Mouse (Mus musculus): ENCODE measurements around the gene Dnajc27.

Dnajc27 gene

DNA sequence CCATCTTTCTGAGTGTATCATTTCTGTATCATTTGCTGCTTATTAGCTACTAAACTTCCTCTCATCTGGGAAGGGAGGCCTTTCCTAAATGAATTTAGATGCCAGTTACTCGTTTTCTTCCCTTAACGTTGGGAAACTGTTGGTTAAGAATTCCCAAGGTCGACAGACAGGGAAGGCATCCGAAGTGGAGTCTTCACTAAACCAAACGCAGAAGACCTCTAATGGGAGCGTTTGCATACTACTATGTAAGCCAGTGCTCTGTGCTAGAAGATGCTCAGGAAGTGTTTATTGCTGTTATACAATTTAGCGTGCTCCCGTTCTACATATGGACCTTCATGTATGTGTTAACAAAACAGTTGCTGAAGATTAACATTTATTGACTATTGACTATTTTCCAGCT is 1.1 kb downstream of the Dnajc27 start:
- no peak for DNase-seq

- peak; percentile 83 for DNase-seq
These were observed 25.0 kb downstream of the Dnajc27 start for GRCm38 (mm10) chr12:4107383-4107782.

DNA sequence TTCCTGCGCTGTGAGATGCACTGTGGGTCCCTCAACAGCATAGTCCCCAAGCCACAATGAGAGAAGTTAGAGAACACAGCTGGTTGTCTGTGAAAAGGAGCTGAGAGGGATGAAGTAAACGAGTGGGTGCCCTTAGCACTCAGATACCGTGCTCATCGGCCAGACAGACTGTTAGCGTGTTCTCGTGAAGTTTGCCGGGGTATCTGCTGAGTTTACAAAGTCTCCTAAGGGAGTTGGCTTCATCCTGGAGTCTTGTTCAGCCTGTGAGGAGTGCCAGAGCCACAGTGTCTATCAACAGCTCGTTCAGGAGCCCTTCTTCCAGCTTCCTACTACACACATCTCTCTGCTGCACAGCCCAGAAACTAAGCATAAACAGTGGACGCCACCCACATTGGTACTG is 33.7 kb downstream of the Dnajc27 start:
- DNase-seq: no peak

DNA sequence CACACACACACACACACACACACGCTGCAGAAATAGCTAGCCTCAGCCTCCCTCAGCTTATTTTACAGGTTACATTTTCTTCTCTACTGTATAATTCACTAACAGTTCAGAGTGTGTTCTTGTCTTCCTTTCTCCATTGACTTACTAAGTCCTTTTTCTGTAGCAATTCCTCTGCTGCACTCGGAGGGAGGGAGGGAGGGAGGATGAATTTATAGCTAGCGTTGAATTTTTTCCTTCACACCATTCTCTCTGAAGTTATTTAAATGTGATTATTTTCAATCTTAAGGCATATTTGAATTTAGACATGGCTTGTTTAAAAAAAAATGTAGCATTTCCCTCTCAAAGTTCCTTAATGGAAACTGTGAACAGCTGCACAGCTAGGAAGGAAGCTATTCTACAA is 34.8 kb downstream of the Dnajc27 start:
- no peak for DNase-seq

DNA sequence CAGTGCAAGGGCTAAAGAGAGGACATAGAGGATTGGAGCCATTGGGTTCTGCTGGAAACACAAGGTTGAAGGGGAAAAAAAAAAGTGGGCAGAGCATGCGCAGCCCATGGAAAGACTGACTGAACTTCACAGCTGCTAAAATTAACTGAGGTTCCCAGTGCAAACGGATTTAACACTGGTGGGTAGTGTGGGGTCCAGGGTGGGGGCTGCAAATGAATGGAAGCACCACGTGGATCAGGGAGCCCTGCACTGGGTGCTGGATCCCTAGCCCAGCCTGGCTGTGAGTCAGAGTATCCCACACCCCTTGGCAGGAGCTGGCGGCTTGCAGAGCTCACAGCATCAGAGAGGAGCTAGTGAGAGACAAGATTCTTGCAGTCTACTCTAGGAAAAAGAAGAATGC is 35.2 kb downstream of the Dnajc27 start:
- DNase-seq: no peak

GRCm38 (mm10) chr12:4127346-4127745 is 45.0 kb downstream of the Dnajc27 start:
- DNase-seq: no peak

DNA sequence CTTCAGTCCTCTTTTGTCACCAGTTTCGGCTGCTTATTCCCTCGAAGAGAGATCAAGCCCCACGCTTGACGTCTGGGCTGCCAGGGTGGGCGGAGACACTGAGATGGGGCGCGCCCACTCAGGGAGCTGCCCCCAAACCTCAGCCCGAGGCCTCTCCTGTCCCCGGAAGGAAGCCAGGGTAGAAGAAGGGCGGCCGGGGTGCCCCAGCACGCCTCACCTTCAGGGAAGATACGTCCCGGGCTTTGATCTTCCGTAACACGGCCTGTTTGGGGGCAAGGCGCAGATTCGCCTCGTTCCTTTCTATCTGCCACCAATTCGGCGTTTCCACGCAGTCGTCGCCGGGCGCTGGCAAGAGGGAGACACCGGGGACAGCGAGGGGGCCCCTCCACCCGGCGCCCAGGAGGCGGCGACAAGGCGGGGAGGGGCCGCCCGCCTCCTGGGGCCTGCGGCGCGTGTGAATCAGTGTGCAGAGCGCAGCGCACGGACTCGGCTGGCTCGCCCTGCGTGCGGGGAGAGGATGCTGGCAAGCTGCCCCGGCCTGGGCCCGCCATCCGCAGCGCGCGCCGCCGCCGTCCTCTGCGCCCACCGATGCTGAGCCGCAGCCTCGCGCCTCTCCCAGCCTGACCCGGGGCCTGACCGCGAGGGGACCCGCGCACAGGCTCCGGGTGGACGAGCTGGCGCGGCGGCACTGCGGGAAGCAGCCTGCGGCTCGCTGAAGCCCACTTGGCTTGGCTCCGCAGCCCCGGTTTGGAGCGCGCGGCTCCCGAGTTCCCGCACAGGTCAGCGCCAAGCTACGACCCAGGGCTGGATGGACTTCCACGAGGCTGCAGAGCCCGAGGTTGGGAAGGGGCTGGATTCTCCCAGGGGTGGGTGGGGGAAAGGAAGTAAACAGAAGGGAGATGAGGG is 50.8 kb downstream of the Dnajc27 start, which contains the start of gene Adcy3:
Adcy3 (plus strand) TSS at position 163 of the 906 bp plus-strand sequence.
- peak; percentile 86 for DNase-seq

GRCm38 (mm10) chr12:4133847-4134212 is 51.4 kb downstream of the Dnajc27 start:
- DNase-seq: no peak

- peak; percentile 52 for DNase-seq
These were observed 60.8 kb downstream of the Dnajc27 start for GRCm38 (mm10) chr12:4143179-4143578.

DNA sequence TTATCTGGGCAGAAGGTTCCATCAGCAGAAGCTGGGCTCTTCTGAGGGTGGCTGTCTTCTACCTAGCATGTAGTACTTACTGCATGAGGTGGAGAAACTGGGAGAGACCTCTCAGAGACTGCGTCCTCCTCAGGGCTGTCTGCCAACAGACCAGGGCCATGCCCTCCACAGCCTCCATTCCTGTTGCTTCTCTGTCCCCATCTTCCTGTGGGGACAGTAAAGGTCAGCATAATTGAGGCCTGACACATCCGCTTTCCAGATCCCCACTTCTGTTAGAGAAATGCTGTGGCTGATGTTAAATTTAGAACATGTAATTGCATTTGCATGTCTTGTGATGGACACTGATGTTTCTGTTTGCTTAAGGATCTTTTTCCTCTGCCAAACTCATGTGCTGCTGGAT is 68.6 kb downstream of the Dnajc27 start:
- DNase-seq: no peak

DNA sequence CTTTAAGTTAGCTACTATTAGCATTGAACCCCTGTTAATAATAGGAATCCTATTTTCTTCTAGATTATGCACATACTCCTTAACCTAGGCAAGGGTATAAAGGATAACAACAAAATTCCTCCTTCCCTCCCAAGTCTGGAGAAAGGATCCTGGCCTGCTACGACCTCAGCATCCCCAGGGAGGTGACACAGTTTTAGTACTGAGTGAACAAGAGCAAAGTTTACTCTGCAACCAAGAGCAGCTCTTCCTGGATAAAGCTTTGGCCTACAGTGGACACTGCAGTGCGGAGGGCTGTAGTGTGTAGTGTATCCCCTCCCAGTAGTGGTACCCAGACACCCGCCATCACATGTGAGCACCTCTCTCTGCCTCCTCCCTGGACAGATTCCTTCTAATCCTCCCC is 69.6 kb downstream of the Dnajc27 start:
- DNase-seq: no peak

GRCm38 (mm10) chr12:4157466-4157865 is 75.1 kb downstream of the Dnajc27 start:
- DNase-seq: no peak

DNA sequence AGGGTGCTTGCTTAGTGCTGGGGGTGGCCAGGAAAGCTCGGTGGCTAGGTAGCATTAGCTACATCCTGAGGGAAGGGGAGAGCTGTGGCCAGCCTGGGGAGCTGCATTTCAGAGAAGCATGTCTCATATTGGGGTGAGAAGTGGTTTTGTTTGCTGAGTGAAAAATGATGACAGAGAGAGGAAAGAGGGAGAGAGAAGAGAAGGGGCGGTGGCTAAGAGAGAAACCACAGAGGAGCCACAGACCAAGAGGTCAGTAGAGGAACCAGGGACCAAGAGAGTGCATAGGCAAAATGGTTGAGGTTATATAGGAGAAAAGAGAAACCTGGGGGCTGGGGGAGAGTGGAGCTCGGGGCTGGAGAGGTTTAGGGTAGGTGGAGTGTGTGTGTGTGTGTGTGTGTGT is 75.8 kb downstream of the Dnajc27 start:
- DNase-seq: no peak

GRCm38 (mm10) chr12:4158868-4159632 is 76.7 kb downstream of the Dnajc27 start:
- DNase-seq: no peak

All from thymus, postnatal 4 days (tissue).